Comparison of ENCODE assay signal across 8 mouse cellular contexts in the genomic region with DNA sequence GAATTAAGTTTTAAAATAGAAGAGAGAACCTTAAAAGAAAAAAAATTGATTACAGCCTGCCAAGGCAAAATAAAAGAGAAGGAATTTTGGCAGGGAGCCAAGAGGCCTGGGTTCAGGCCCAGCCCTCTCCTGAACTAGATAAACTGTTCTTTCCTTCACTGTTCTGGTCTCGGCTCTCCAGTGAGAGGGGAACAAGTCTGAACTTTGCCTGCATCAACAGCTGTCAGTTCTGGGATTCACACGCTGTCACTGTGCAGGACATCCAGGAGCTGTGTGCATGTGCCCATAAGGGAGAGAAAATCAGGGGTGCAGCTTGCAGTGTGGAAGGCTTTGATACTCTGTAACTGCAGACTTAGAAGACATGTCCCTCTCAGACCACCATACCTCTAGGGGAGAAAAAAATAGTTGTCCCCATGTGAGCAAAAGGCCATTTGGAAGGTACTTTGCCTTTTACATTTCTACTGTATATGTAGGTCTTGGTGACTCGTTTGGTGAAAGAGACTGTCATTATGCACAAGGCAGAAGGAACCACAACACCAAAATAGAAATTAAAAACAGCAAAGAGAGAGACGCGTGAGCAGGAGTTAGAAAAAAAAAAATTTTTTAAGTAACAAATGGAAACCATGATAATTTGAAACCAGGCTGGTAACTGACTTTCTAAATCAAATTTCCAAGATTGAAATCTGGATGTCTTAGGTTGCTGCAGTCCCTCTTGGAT.
DNase-seq lines count a peak whose midpoint lies in the region; ATAC-seq and TF ChIP-seq lines count a peak whose summit lies in the region.

No protein-coding gene starts in this region.

- WGBS in lung, embryonic 15.5 days = 44% methylated on average over 5 of the region's 5 CpGs
- 56% methylated on average over 5 of the region's 5 CpGs for WGBS in lung, adult 2 months
- 39% methylated on average over 5 of the region's 5 CpGs for WGBS in forebrain, embryonic 16.5 days
- 52% methylated on average over 5 of the region's 5 CpGs for WGBS in kidney, embryonic 16.5 days

- no peaks in the 10 kb centered on the region for H3K9me3 ChIP-seq in lung, embryonic 15.5 days
- no peaks in the 10 kb centered on the region for H3K9me3 ChIP-seq in forebrain, embryonic 16.5 days (ENCODE audit: control insufficient read depth, low read length)
- no peaks in the 10 kb centered on the region for H3K9me3 ChIP-seq in kidney, embryonic 16.5 days (ENCODE audit: low read length)

- no peaks in the 10 kb centered on the region for H3K27me3 ChIP-seq in lung, embryonic 15.5 days
- no peaks in the 10 kb centered on the region for H3K27me3 ChIP-seq in forebrain, embryonic 16.5 days (replicated peaks; ENCODE audit: control insufficient read depth, insufficient read depth, low read length)
- H3K27me3 ChIP-seq in kidney, embryonic 16.5 days (ENCODE audit: insufficient read depth, low read length) = no peaks in the 10 kb centered on the region

- no peak overlapping the region for H3K4me3 ChIP-seq in lung, embryonic 15.5 days
- H3K4me3 ChIP-seq in lung, adult 2 months (replicated peaks; ENCODE audit: extremely low read depth, low read depth, low read length) = no peak overlapping the region
- H3K4me3 ChIP-seq in forebrain, embryonic 16.5 days (replicated peaks; ENCODE audit: low read length) = no peak overlapping the region
- no peak overlapping the region for H3K4me3 ChIP-seq in kidney, embryonic 16.5 days (ENCODE audit: low read length)

- peaks cover 9% of the 10 kb centered on the region for H3K4me1 ChIP-seq in lung, embryonic 15.5 days
- 0 out of 2 replicates have a peak, but pooled peaks cover 3% of the 10 kb centered on the region for H3K4me1 ChIP-seq in lung, adult 2 months (ENCODE audit: control insufficient read depth, insufficient read depth, low read length)
- peaks cover 10% of the 10 kb centered on the region for H3K4me1 ChIP-seq in forebrain, embryonic 16.5 days (replicated peaks; ENCODE audit: control insufficient read depth, insufficient read depth, low read length)
- peaks cover 5% of the 10 kb centered on the region; the same call in 1 of the 2 replicates for H3K4me1 ChIP-seq in kidney, embryonic 16.5 days (ENCODE audit: insufficient read depth, low read length)

- H3K4me2 ChIP-seq in lung, embryonic 15.5 days = no peak overlapping the region
- H3K4me2 ChIP-seq in forebrain, embryonic 16.5 days (ENCODE audit: low read length) = no peak overlapping the region
- H3K4me2 ChIP-seq in kidney, embryonic 16.5 days (replicated peaks; ENCODE audit: low read depth, low read length) = no peak overlapping the region

- H3K36me3 ChIP-seq in lung, embryonic 15.5 days = no peaks in the 10 kb centered on the region
- H3K36me3 ChIP-seq in forebrain, embryonic 16.5 days (ENCODE audit: control insufficient read depth, insufficient read depth) = no peaks in the 10 kb centered on the region
- no peaks in the 10 kb centered on the region for H3K36me3 ChIP-seq in kidney, embryonic 16.5 days (ENCODE audit: insufficient read depth, low read length)

- no peak overlapping the region for H3K27ac ChIP-seq in lung, embryonic 15.5 days
- no peak overlapping the region; the same call in 1 of the 2 replicates for H3K27ac ChIP-seq in forebrain, embryonic 16.5 days (ENCODE audit: low read length)
- H3K27ac ChIP-seq in kidney, embryonic 16.5 days (ENCODE audit: low read length) = peak overlapping the region; percentile 36; the same call in 1 of the 2 replicates

- peak; percentile 69; the same call in 1 of the 2 replicates for ATAC-seq in lung, embryonic 15.5 days (ENCODE audit: borderline replicate concordance, extremely low read depth, low FRiP score, low TSS enrichment)
- peak; percentile 59; the same call in 1 of the 2 replicates for ATAC-seq in forebrain, embryonic 16.5 days
- peak; percentile 51; the same call in 1 of the 2 replicates for ATAC-seq in kidney, embryonic 16.5 days (ENCODE audit: low FRiP score, low TSS enrichment)

- no peak for TF ChIP-seq CTCF in lung, adult 2 months (IDR thresholded peaks at IDR 0.05; ENCODE audit: insufficient read depth, low read length)

- H3K9ac ChIP-seq in lung, embryonic 15.5 days = no peak overlapping the region
- H3K9ac ChIP-seq in forebrain, embryonic 16.5 days (replicated peaks; ENCODE audit: low read depth, low read length) = no peak overlapping the region
- no peak overlapping the region for H3K9ac ChIP-seq in kidney, embryonic 16.5 days (replicated peaks; ENCODE audit: low read length)

- peak; percentile 13 for DNase-seq in adrenal gland, postnatal 25 days
- DNase-seq in adrenal gland, adult 18-20 months (ENCODE audit: low spot score in 2 of 2) = no peak
- no peak for DNase-seq in lung, adult 2 months
- DNase-seq in spleen, postnatal 4 days (ENCODE audit: low spot score in 2 of 2) = no peak
- DNase-seq in spleen, adult 18-20 months = no peak

- no peak for TF ChIP-seq POLR2A in lung, adult 2 months (IDR thresholded peaks at IDR 0.05; ENCODE audit: borderline replicate concordance, extremely low read depth, low read depth, low read length)
